Mouse (Mus musculus) liver, embryonic 12.5 days (tissue): ENCODE measurements around the gene Vmn2r43. TPM values are rescaled to one million over a fixed set of nuclear protein-coding genes. Genes with fewer than 3 reads are reported as not detected.
"Not testable (repeated sequence)": the region's sequence is repeated elsewhere in the genome, so short reads cannot be mapped to it uniquely, and the experiment has no call there.

Experiments
- ATAC-seq: fragments of 200-750 bp; cut with Nextera tagmentation; 2 replicates; pipeline ENCODE4 v1.8.0; 2017; ENCODE audit warnings: moderate number of reproducible peaks, mild to moderate bottlenecking, moderate library complexity
- H3K27ac ChIP-seq: fragments of 300-500 bp; sonication (generic); 2 replicates; pipeline ENCODE4 v1.5.1; 2016; ENCODE audit warnings: mild to moderate bottlenecking
- H3K27me3 ChIP-seq: fragments of 300-500 bp; sonication (generic); replicated peaks from 2 replicates; pipeline ENCODE4 v1.6.1; 2016; ENCODE audit warnings: mild to moderate bottlenecking, moderate library complexity
- H3K36me3 ChIP-seq: fragments of 300-500 bp; sonication (generic); 2 replicates; pipeline ENCODE4 v1.6.1; 2016; ENCODE audit warnings: mild to moderate bottlenecking, moderate library complexity
- H3K4me1 ChIP-seq: fragments of 300-500 bp; sonication (generic); 2 replicates; pipeline ENCODE4 v1.6.1; 2016
- H3K4me2 ChIP-seq: fragments of 300-500 bp; sonication (generic); 2 replicates; pipeline ENCODE4 v1.6.1; 2016; ENCODE audit warnings: mild to moderate bottlenecking, moderate library complexity
- H3K4me3 ChIP-seq: fragments of 300-500 bp; sonication (generic); 2 replicates; pipeline ENCODE4 v1.5.1; 2016; ENCODE audit warnings: mild to moderate bottlenecking, moderate library complexity
- H3K9ac ChIP-seq: fragments of 300-500 bp; sonication (generic); 2 replicates; pipeline ENCODE4 v1.6.1; 2016; ENCODE audit warnings: mild to moderate bottlenecking, moderate library complexity
- H3K9me3 ChIP-seq: fragments of 300-500 bp; sonication (generic); replicated peaks from 2 replicates; pipeline ENCODE4 v1.6.1; 2016; ENCODE audit warnings: mild to moderate bottlenecking, moderate library complexity
- WGBS: fragments of 180-500 bp; shearing (Covaris S2); methylation state at CpG from one replicate; pipeline ENCODE4 v1.1.7; 2016; ENCODE audit not compliant: insufficient replicate concordance; 5-methylcytosine and 5-hydroxymethylcytosine counted together
- polyA plus RNA-seq: library from polyadenylated mRNA; unstranded; fragments of >200 nt; fragmentation: Nextera tagmentation; extraction: Ambion mirVana; gene quantifications from 2 replicates; pipeline ENCODE4 v1.2.1, GENCODE M21; 2016

Vmn2r43 gene
- polyA plus RNA-seq = not detected in 2 replicates

- not testable (repeated sequence) for H3K9ac ChIP-seq, H3K4me3 ChIP-seq, H3K27me3 ChIP-seq, ATAC-seq, H3K4me1 ChIP-seq, H3K9me3 ChIP-seq, H3K36me3 ChIP-seq, H3K27ac ChIP-seq, H3K4me2 ChIP-seq
- WGBS = no CpG with 5 or more reads among the region's 1 CpGs
Observed at GRCm38 (mm10) chr7:8260499-8260898, at the start of gene Vmn2r43. Vmn2r43 (minus strand) TSS chr7:8260599.

- not testable (repeated sequence) for H3K27ac ChIP-seq, H3K4me3 ChIP-seq, H3K4me1 ChIP-seq, ATAC-seq, H3K36me3 ChIP-seq, H3K4me2 ChIP-seq, H3K9me3 ChIP-seq, H3K9ac ChIP-seq, H3K27me3 ChIP-seq
- no CpG with 5 or more reads among the region's 2 CpGs for whole genome bisulfite sequencing
Observed at GRCm38 (mm10) chr7:8200220-8200619, 60.2 kb downstream of the Vmn2r43 start, which contains the start of gene Vmn2r42. Vmn2r42 (minus strand) TSS chr7:8200320.

Other genes with a start within 250 kb of the Vmn2r43 start
- not detected in 2 replicates for gene Vmn2r41, start 98.9 kb downstream of the Vmn2r43 start, polyA plus RNA-seq
- not detected in 2 replicates for gene Vmn2r42, start 60.3 kb downstream of the Vmn2r43 start, polyA plus RNA-seq
- gene Vmn2r44, start 122.7 kb upstream of the Vmn2r43 start, polyA plus RNA-seq = not detected in 2 replicates
- not detected in 2 replicates for gene Vmn2r45, start 228.5 kb upstream of the Vmn2r43 start, polyA plus RNA-seq